Mouse (Mus musculus): Measurements from ENCODE around the gene Tcl1b1.

GRCm38 (mm10) chr12:105116648-105117047 is 42.8 kb upstream of the Tcl1b1 start:
- no peak for TF ChIP-seq POLR2A (IDR thresholded peaks at IDR 0.05; ENCODE audit: low read depth, low read length)
- TF ChIP-seq CTCF (IDR thresholded peaks at IDR 0.05; ENCODE audit: extremely low read depth, insufficient read depth, insufficient read length, insufficient replicate concordance): no peak

Measured in spleen, adult 2 months (tissue).